Mouse (Mus musculus): ENCODE measurements around the gene Wfdc1. TPM values are rescaled to one million over a fixed set of nuclear protein-coding genes. Genes with fewer than 3 reads are reported as not detected.

The Wfdc1 gene
- polyA plus RNA-seq, 1 experiment from 2014 or later = 2.1 TPM

DNA sequence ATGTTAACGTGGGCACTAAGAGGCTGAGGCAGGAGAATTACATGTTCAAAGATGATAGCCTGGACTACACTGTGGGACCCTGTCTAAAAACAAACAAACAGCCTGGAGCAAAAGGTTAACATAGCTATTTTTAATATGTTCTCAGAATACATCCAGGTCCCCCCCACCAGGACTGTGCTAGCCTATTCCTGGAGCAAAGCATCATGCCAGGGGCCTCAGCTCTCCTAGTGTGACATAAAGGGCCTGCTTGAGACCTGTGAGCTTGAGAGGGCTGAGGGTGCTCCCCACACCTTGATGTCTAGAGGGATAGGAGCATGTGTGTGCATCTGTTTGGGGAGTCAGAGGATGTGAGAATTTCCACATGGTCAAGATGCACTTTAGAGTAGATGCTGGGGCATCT is 42.4 kb upstream of the Wfdc1 start:
- H3K4me1 ChIP-seq (ENCODE audit: control insufficient read depth, insufficient read depth, low read length) = peaks cover 14% of the 10 kb centered on the region
- WGBS (ENCODE audit: insufficient replicate concordance) = 65% methylated on average over 1 of the region's 1 CpGs
- no peak overlapping the region for H3K27ac ChIP-seq (ENCODE audit: low read depth, low read length)
- no peaks in the 10 kb centered on the region for H3K9me3 ChIP-seq (replicated peaks; ENCODE audit: control insufficient read depth, low read length)
- H3K27me3 ChIP-seq (ENCODE audit: control insufficient read depth, insufficient read depth, low read length) = peaks cover 3% of the 10 kb centered on the region
- H3K4me2 ChIP-seq = no peak overlapping the region
- no peak overlapping the region for H3K4me3 ChIP-seq (ENCODE audit: low read depth, low read length)
- ATAC-seq (replicated peaks; ENCODE audit: insufficient number of reproducible peaks, low FRiP score, low TSS enrichment) = no peak
- no peak overlapping the region for H3K9ac ChIP-seq (ENCODE audit: low read depth, low read length)
- no peaks in the 10 kb centered on the region for H3K36me3 ChIP-seq (ENCODE audit: control insufficient read depth, insufficient read depth, low read length)

- H3K27me3 ChIP-seq (ENCODE audit: control insufficient read depth, insufficient read depth, low read length) = peaks cover 3% of the 10 kb centered on the region
- WGBS (ENCODE audit: insufficient replicate concordance) = 79% methylated on average over 7 of the region's 7 CpGs
- H3K4me2 ChIP-seq = no peak overlapping the region
- no peak overlapping the region for H3K27ac ChIP-seq (ENCODE audit: low read depth, low read length)
- no peaks in the 10 kb centered on the region for H3K36me3 ChIP-seq (ENCODE audit: control insufficient read depth, insufficient read depth, low read length)
- H3K4me1 ChIP-seq (ENCODE audit: control insufficient read depth, insufficient read depth, low read length) = peaks cover 14% of the 10 kb centered on the region
- H3K9me3 ChIP-seq (replicated peaks; ENCODE audit: control insufficient read depth, low read length) = no peaks in the 10 kb centered on the region
- H3K9ac ChIP-seq (ENCODE audit: low read depth, low read length) = no peak overlapping the region
- ATAC-seq (replicated peaks; ENCODE audit: insufficient number of reproducible peaks, low FRiP score, low TSS enrichment) = no peak
- no peak overlapping the region for H3K4me3 ChIP-seq (ENCODE audit: low read depth, low read length)
Measured at GRCm38 (mm10) chr8:119624916-119625315, 41.2 kb upstream of the Wfdc1 start.

GRCm38 (mm10) chr8:119625788-119626187 is 40.4 kb upstream of the Wfdc1 start:
- H3K9me3 ChIP-seq (replicated peaks; ENCODE audit: control insufficient read depth, low read length) = no peaks in the 10 kb centered on the region
- no peak for ATAC-seq (replicated peaks; ENCODE audit: insufficient number of reproducible peaks, low FRiP score, low TSS enrichment)
- WGBS (ENCODE audit: insufficient replicate concordance) = 72% methylated on average over 22 of the region's 22 CpGs

GRCm38 (mm10) chr8:119627199-119627598 is 39.0 kb upstream of the Wfdc1 start:
- ATAC-seq (replicated peaks; ENCODE audit: insufficient number of reproducible peaks, low FRiP score, low TSS enrichment) = no peak
- H3K4me2 ChIP-seq = no peak overlapping the region
- H3K27ac ChIP-seq (ENCODE audit: low read depth, low read length) = no peak overlapping the region
- peaks cover 3% of the 10 kb centered on the region for H3K27me3 ChIP-seq (ENCODE audit: control insufficient read depth, insufficient read depth, low read length)
- H3K9me3 ChIP-seq (replicated peaks; ENCODE audit: control insufficient read depth, low read length) = no peaks in the 10 kb centered on the region
- WGBS (ENCODE audit: insufficient replicate concordance) = 64% methylated on average over 7 of the region's 7 CpGs
- H3K36me3 ChIP-seq (ENCODE audit: control insufficient read depth, insufficient read depth, low read length) = no peaks in the 10 kb centered on the region
- peaks cover 5% of the 10 kb centered on the region; the same call in 1 of the 2 replicates for H3K4me1 ChIP-seq (ENCODE audit: control insufficient read depth, insufficient read depth, low read length)
- no peak overlapping the region for H3K9ac ChIP-seq (ENCODE audit: low read depth, low read length)
- no peak overlapping the region for H3K4me3 ChIP-seq (ENCODE audit: low read depth, low read length)

More at GRCm38 (mm10) chr8:119625788-119626187, 40.4 kb upstream of the Wfdc1 start:
- Histone ChIP-seq H3K4me3 (ENCODE audit: low read depth, low read length) (no peak overlapping the region), H3K27ac (ENCODE audit: low read depth, low read length) (no peak overlapping the region), H3K4me1 (ENCODE audit: control insufficient read depth, insufficient read depth, low read length) (peaks cover 9% of the 10 kb centered on the region), H3K9ac (ENCODE audit: low read depth, low read length) (no peak overlapping the region), H3K4me2 (no peak overlapping the region), H3K36me3 (ENCODE audit: control insufficient read depth, insufficient read depth, low read length) (no peaks in the 10 kb centered on the region), H3K27me3 (ENCODE audit: control insufficient read depth, insufficient read depth, low read length) (peaks cover 3% of the 10 kb centered on the region)

DNA sequence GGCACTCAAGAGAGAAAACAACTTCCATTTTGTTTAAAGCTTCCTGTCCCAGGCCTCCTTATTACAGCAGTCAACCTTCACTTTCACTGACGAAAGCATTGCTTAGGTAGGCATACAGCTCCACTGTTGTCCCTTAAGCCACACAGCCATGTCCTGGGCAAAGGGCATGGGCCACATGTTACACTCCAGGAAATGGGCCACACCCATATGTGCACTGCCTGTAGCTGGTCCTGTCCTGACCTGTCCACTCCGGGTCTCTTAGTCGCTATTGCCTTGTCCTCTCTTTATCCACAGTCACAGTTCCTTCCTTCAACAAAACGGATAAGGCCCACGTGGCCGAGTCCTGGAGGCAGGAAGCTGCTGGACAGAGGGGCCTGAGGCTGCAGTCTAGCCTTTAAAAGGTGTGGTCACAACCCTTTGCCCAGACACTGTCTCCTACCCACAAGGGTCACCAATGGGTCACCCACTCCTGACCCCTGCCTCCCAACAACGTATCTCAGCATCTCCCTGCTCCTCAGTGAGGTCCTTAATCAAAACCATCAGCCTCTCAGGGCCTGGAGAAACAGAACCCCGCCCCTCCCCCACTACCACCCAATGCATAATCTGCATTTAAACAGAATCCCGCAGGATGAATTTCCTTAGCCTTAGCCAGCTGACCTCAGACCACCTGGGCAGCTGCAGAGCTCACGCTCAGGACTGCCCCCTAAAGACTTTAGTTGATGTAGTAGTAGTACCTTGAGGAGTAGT is 38.4 kb upstream of the Wfdc1 start:
- no peak for ATAC-seq (replicated peaks; ENCODE audit: insufficient number of reproducible peaks, low FRiP score, low TSS enrichment)
- peaks cover 9% of the 10 kb centered on the region for H3K27me3 ChIP-seq (ENCODE audit: control insufficient read depth, insufficient read depth, low read length)
- H3K27ac ChIP-seq (ENCODE audit: low read depth, low read length) = no peak overlapping the region

GRCm38 (mm10) chr8:119630841-119631240 is 35.3 kb upstream of the Wfdc1 start:
- 54% methylated on average over 3 of the region's 3 CpGs for WGBS (ENCODE audit: insufficient replicate concordance)
- no peak overlapping the region for H3K9ac ChIP-seq (ENCODE audit: low read depth, low read length)
- H3K36me3 ChIP-seq (ENCODE audit: control insufficient read depth, insufficient read depth, low read length) = no peaks in the 10 kb centered on the region
- no peak overlapping the region for H3K27ac ChIP-seq (ENCODE audit: low read depth, low read length)
- H3K4me3 ChIP-seq (ENCODE audit: low read depth, low read length) = no peak overlapping the region
- no peak for ATAC-seq (replicated peaks; ENCODE audit: insufficient number of reproducible peaks, low FRiP score, low TSS enrichment)
- peaks cover 31% of the 10 kb centered on the region for H3K27me3 ChIP-seq (ENCODE audit: control insufficient read depth, insufficient read depth, low read length)
- H3K4me1 ChIP-seq (ENCODE audit: control insufficient read depth, insufficient read depth, low read length) = peaks cover 5% of the 10 kb centered on the region; the same call in 1 of the 2 replicates
- no peaks in the 10 kb centered on the region for H3K9me3 ChIP-seq (replicated peaks; ENCODE audit: control insufficient read depth, low read length)
- H3K4me2 ChIP-seq = no peak overlapping the region

More for the DNA sequence above, 38.4 kb upstream of the Wfdc1 start:
- H3K36me3 ChIP-seq (ENCODE audit: control insufficient read depth, insufficient read depth, low read length) = no peaks in the 10 kb centered on the region
- 29% methylated on average over 10 of the region's 10 CpGs for WGBS (ENCODE audit: insufficient replicate concordance)
- no peaks in the 10 kb centered on the region for H3K9me3 ChIP-seq (replicated peaks; ENCODE audit: control insufficient read depth, low read length)
- H3K9ac ChIP-seq (ENCODE audit: low read depth, low read length) = no peak overlapping the region
- no peak overlapping the region for H3K4me2 ChIP-seq
- no peak overlapping the region for H3K4me3 ChIP-seq (ENCODE audit: low read depth, low read length)
- H3K4me1 ChIP-seq (ENCODE audit: control insufficient read depth, insufficient read depth, low read length) = peaks cover 5% of the 10 kb centered on the region; the same call in 1 of the 2 replicates

- Histone ChIP-seq H3K9me3 (replicated peaks; ENCODE audit: control insufficient read depth, low read length) (no peaks in the 10 kb centered on the region), H3K36me3 (ENCODE audit: control insufficient read depth, insufficient read depth, low read length) (no peaks in the 10 kb centered on the region), H3K4me2 (no peak overlapping the region), H3K4me1 (ENCODE audit: control insufficient read depth, insufficient read depth, low read length) (peaks cover 9% of the 10 kb centered on the region; the same call in 1 of the 2 replicates), H3K9ac (ENCODE audit: low read depth, low read length) (no peak overlapping the region), H3K4me3 (ENCODE audit: low read depth, low read length) (no peak overlapping the region), H3K27me3 (ENCODE audit: control insufficient read depth, insufficient read depth, low read length) (peaks cover 41% of the 10 kb centered on the region), H3K27ac (ENCODE audit: low read depth, low read length) (no peak overlapping the region)
- no peak for ATAC-seq (replicated peaks; ENCODE audit: insufficient number of reproducible peaks, low FRiP score, low TSS enrichment)
- WGBS (ENCODE audit: insufficient replicate concordance) = 75% methylated on average over 9 of the region's 9 CpGs
Measured at GRCm38 (mm10) chr8:119632246-119632645, 33.9 kb upstream of the Wfdc1 start.

DNA sequence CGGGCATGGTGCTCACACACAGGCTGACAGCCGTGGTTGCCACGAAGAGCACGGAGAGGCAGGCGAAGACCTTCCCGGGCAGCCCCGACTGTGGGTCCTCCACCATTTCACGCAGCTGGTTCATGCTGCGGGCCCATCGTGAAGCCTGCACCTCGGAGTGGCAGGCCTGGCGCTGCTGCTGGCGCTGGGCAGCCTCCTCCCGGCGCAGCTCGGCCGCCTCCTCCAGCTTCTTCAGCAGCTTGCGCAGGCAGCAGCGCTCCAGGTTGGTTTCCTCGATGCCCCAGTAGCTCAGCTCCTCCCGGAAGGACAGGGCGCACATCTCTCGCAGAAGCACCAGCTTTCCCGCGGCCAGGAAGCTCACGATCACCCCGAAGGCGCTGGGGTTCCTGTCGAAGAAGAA is 33.3 kb upstream of the Wfdc1 start:
- no peak overlapping the region for H3K9ac ChIP-seq (ENCODE audit: low read depth, low read length)
- H3K27me3 ChIP-seq (ENCODE audit: control insufficient read depth, insufficient read depth, low read length) = peaks cover 43% of the 10 kb centered on the region
- H3K4me2 ChIP-seq = peak overlapping the region; percentile 22; the same call in 1 of the 2 replicates
- peak overlapping the region; percentile 4; the same call in 1 of the 2 replicates for H3K4me3 ChIP-seq (ENCODE audit: low read depth, low read length)
- WGBS (ENCODE audit: insufficient replicate concordance) = 38% methylated on average over 29 of the region's 29 CpGs
- no peaks in the 10 kb centered on the region for H3K36me3 ChIP-seq (ENCODE audit: control insufficient read depth, insufficient read depth, low read length)
- no peak overlapping the region for H3K27ac ChIP-seq (ENCODE audit: low read depth, low read length)
- ATAC-seq (replicated peaks; ENCODE audit: insufficient number of reproducible peaks, low FRiP score, low TSS enrichment) = no peak
- peaks cover 5% of the 10 kb centered on the region; the same call in 1 of the 2 replicates for H3K4me1 ChIP-seq (ENCODE audit: control insufficient read depth, insufficient read depth, low read length)
- H3K9me3 ChIP-seq (replicated peaks; ENCODE audit: control insufficient read depth, low read length) = no peaks in the 10 kb centered on the region
